Mouse (Mus musculus) left cerebral cortex, postnatal 10 days (tissue): Measurements from ENCODE around the gene Tfpi. TPM values are rescaled to one million over a fixed set of nuclear protein-coding genes. Genes with fewer than 3 reads are reported as not detected.
"Not testable (repeated sequence)": the region's sequence is repeated elsewhere in the genome, so short reads cannot be mapped to it uniquely, and the experiment has no call there.

Experiments
- DNase-seq, 2 experiments: peaks; one replicate each; pipeline ENCODE4 v3.0.0; 2021 to 2022; ENCODE audit warnings: low spot score in 2 of 2, mixed read lengths in 1 of 2; ENCODE audit errors: extremely low spot score in 1 of 2
- intact Hi-C: fragments of 180-260 bp; cut with DNase I; formaldehyde crosslinking; loops from one replicate; pipeline ENCODE4 v1.15.1; 2025
- total RNA-seq, 2 experiments: library from RNA; stranded (reverse); gene quantifications; 2 replicates each; pipeline ENCODE4 v1.2.3; 2021

Gene Tfpi
- total RNA-seq, 2 experiments from 2014 or later = 6.2 to 7.6 TPM

DNA sequence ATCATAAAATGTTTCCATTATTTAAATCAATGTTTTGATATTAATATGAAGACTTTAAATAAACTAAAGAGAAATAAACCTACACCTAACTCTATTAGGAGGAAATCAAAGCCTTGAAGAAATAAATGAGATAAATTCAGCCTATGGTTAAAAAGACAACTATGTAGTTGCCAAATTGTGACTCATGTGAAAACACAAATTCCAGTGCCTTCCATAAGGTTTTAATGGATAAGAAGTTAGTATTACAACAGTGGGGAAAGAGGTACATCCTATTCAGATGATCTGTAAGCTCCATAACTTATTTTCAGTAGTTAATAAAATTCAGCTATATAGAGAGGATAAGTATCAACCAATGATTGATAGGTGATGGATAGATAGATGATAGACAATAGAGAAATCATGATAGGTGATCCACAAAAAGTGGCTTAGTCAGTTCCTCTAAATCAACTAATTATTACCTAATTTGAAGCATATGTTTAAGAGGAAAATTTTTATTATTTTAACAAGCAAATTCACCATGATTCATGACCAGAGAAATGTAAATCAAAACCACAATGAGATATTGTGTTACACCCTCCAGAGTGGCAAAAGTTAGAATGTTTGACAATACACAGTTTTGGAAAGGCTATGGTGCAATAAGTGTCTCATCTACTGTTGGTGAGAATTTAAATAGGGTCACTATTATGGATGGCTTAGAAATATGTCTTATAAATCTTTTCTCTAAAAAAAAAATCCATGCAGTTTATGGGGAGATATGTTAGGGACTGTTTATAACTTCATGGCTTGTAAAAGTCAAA lies 66.6 kb downstream of the Tfpi start:
- intact Hi-C loops = no loop called here
- DNase-seq = no peak

DNA sequence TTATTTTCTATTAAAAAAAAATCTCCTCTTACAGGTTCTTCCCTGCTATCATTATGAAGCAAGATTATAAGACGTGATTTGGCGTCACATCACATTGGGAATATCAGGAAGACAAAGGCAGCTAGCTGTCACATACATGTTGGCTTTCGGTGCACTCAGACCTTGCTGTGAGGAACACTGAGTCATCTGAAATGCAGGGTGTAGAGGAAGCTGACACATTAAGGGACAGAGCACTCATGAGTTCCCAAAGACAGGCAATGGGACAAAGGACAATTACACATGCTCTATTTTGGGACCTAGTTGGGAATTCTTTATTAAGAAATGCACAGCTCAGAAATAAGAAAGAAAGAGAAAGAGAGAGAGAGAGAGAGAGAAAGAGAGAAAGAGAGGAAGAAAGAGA lies 71.7 kb downstream of the Tfpi start:
- no peak for DNase-seq
- intact Hi-C loops = no loop called here

DNA sequence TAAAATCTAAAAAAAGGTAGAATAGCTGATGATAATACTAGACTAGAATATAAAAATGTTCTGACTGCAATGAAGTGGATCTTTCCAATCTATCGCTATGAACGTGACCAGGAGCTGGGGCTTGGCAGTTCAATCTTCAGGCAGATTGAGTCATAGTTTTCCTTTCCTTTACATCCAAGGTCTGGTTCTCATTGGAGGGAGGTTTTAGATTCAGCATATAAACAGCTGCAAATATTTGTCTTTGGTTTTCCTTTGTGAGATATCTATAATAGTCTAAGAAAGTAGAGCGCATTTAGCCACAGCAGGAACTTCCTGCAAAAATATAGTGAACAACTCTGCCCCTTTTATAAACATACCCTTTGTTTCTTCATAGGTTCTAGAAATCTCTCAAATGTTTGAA lies 73.9 kb downstream of the Tfpi start:
- intact Hi-C loops = no loop called here
- no peak for DNase-seq

DNA sequence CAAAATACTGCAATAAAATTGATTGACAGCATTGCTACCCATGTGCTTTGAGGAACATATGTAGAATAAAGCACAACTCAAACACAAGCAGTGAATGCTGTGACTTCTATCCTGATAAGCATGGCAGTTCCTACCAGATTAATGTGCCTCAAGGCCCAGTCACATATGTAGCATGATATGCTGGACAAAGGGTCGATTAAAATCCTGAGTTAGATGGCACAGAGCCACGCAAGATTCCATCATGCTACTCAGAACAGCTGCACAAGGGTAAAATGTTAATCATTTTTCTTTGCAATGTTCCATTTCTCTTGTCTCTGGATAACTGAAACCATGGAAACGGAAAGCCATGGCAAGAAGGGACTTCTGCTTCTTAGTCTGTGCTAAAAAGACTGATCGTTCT lies 80.0 kb downstream of the Tfpi start:
- DNase-seq = no peak
- intact Hi-C loops = no loop called here

DNA sequence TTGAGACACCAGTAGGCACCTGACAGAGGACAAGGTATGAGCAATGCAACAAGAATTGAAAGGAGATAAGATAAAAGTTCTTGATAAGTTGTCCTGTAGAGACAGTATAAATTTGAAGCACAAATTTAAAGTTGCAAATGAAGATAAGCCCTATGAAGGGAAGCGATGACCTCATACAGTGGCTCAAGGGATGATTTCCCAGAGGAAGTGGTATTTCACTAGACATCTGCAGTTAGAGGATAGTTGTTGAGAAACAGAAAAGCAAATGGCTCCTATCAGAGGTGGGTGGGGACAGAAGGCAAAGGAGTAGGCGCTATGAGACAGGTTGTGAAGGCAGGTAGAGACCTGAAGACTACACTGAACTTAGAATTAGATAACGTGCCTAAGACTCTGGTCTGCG lies 83.3 kb downstream of the Tfpi start:
- no peak for DNase-seq
- intact Hi-C loops = no loop called here

DNA sequence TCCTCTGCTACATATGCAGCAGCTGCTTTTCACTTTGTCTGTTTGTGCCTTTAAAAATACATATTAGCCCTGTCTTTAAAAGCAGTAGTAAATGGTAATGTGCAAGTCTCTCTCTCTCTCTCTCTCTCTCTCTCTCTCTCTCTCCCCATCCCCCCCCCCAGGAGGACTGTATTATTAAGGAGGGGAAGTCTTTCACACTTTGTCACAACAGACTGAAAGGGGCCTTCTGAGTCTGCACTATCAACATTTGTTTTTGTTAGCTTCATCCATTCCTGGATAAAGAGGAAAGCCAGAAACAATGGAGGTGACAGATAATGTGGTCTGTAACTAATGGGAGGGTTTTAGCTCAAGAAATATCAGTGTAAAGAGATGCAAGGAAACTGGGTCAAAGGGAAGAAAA lies 87.5 kb downstream of the Tfpi start:
- DNase-seq = no peak
- intact Hi-C loops = no loop called here

DNA sequence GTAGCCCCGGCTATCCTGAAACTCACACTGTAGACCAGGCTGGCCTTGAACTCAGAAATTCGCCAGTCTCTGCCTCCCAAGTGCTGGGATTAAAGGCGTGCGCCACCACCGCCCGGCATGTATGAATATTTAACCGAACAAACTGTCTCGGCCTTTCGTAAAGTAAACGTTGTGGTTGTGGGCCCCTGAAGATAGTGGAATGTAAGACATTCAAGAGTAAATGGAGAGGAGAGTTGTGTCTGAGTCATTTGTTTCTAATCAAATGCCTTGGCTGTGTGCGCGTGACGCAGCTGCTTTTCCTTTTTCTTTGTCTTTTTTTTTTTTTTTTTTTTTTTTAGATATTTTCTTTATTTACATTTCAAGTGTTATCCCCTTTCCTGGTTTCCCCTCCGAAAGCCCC lies 88.0 kb downstream of the Tfpi start:
- intact Hi-C loops, DNase-seq: not testable (repeated sequence)

DNA sequence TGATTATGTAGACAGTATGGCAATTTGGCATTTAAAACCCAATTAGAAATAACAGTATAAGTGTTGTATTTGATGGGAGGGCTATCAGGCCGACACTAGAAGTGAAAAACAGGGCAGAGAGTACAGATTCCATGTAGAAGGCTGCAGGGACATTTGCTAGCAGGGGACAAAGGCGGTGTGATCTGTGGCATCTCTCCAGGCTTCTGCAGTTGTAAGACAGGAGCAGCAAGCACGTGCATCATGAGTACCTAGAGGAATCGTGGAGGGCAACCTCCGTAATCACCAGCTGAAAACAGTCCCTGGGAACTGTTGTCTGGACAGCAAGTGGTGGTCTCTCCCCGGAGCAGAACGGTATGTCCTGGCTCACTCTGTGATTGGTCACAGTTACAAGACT lies 88.6 kb downstream of the Tfpi start:
- DNase-seq = peak in 1 of 2 experiments; percentile 23
- intact Hi-C loops = no loop called here

DNA sequence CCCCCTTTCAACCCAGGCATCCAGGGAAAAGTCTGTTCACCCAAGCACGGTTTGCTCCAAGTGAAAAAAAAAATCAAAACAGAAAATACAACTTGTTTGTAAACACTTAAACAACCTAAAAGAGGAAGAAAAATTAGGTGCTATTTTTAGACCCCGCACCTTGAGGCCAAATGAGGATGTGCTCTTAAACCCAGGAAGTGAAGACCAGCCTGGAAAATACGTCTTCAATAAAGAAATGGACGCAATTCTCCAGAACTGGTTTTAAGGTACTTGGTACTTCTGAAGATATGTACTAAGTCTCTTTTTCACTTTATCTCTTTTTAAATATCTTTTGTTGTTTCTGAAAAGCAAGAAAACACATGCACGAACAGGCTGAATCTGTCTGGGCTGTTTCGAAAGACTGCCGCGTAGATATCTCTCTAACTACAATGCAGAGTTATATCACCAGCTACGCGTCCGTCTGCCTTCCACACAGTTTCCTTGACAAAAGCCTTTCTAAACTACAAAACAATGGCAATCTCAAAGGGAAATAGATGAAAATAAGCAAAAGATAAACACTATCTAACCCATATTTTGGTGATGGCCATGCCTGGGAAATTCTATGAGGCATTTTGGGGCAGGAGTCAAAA lies 89.1 kb downstream of the Tfpi start:
- intact Hi-C loops = no loop called here
- no peak for DNase-seq

DNA sequence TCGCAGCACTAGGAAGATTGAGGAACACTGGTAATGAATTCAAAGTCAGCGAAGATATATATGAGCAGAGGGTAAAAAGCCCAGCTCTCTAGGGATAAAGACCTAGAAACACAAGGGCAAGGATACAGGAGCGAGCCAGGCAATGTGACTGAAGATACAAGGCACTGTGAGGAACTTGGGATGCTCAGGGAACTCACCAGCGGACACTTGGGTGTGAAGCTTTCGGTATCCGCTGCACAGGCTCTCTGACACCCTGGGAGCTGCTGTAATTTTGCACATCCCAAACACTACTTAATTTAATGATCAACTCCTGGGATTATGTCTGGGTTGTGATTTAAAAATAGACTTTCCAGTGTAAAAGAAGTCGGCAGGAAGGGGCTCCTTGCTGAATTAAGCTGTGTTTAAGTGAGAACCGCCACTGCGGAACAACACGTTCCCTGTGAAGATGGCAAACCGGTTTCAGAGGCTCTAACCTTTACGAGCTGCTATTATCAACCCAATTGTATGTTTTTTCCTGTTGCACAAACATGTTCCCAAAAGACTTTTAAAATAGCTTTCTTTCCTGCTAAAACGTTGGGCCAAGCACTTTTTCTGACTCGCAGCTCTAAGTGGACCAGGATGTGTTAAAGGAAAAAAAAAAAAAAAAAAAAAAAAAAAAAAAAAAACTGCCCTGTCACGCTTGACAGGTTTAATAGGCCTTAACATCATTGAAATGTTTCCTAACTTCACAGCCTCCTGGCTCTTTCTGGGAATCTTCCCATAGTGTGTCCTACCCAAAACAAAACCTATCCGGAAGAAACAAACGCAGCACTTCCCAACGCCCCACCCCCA lies 89.8 kb downstream of the Tfpi start:
- intact Hi-C loops = no loop called here
- DNase-seq = no peak

DNA sequence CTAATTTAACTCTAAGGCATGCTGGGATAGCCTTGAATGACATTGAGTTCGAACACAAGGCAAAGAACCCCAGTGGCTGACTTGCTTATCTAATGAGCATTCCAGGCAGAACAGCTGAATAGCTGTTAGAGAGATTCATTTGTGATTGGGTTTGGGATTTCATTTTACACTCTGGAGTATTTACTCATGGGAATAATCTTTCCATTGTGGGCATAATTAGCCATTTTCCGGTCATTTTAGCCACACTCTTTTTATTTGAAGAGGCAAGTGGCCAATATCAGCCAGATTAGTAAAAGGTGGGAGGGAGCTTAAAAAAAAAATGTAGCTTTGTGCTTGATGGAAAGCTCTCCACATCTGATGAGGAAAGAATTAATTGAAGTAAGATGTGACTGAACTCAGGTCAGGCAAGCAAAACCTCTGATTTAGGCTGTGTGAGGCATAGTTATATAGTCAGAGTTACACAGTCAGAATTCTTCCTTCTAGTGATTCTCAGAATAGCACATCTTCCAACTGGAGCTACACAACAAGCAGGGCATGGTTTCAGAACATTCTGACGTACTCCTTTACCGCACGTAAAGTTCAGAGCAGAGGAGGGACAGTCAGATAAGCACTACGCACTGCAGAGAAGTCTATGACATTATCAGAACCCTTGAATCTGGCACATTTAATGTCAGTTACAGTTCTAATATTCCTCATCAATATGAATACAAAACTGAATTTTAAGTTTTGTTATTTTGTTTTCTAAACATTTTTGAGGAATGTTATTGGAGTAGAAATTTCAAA lies 91.5 kb downstream of the Tfpi start:
- intact Hi-C loops = no loop called here
- no peak for DNase-seq

DNA sequence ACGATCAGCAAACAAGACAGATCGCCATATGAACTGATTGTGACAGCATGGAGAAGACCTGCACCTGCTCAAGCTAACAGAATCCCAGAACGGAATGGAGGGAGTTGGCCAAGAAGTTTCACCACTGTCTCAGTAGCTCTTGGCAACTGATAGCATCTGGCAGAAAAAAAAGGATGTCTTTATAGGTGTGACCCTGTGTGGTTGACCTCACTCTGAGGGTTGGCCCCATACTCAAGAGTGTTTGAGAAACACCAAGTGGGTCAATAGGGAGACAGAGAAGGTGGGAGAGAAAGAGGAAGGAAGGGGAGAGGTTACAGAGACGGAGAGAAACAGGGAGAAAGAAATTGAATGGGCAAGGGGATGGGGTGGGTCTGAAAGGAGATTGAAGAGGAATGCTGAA lies 92.7 kb downstream of the Tfpi start:
- intact Hi-C loops = no loop called here
- no peak for DNase-seq

Other genes starting within 250 kb of the Tfpi start
- 10 to 100 TPM in 1 of 2 experiments, 1 to 10 TPM in 1; 7.7 to 10.4 TPM for gene Calcrl, start 51.4 kb downstream of the Tfpi start, total RNA-seq
- gene Ctnnd1, start 174.0 kb upstream of the Tfpi start, total RNA-seq = 10 to 100 TPM; 61.3 to 64.7 TPM
- not detected for gene Btbd18, start 182.3 kb upstream of the Tfpi start, total RNA-seq
- 10 to 100 TPM; 71.0 to 73.0 TPM for gene Selenoh, start 194.0 kb upstream of the Tfpi start, total RNA-seq
- 10 to 100 TPM in 1 of 2 experiments, 1 to 10 TPM in 1; 6.7 to 11.1 TPM for gene Gm28635, start 201.3 kb upstream of the Tfpi start, total RNA-seq
- gene Med19, start 201.6 kb upstream of the Tfpi start, total RNA-seq = 10 to 100 TPM; 36.1 to 36.8 TPM
- 100 to 1,000 TPM; 183 to 192 TPM for gene Tmx2, start 202.4 kb upstream of the Tfpi start, total RNA-seq
- gene Zdhhc5, start 238.4 kb upstream of the Tfpi start, total RNA-seq = 10 to 100 TPM; 37.0 to 38.4 TPM